Mouse (Mus musculus): ENCODE measurements around the gene Qrich2. TPM values are rescaled to one million over a fixed set of nuclear protein-coding genes. Genes with fewer than 3 reads are reported as not detected.

The Qrich2 gene
- 0.06 and 0.13 TPM in 2 replicates for polyA plus RNA-seq (2012; rRNA removed)

DNA sequence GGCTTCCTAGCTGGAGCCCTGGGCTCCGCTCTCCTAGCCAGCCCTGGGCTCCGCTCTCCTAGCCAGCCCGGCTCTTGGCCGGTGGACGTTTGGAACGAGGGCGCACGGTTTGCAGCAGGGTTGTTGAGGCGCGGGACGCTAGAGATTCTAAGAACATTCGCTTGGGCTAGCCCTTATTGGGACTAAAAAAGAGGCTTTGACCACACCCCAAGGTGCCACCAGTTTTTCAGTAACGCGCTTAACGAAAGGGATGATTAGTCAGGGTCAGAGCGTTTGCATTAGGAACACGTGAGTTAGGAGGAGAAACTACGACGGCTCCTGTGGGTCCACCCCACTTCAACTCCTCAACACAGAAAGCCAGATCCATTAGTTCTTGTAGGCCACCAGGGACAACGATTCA, at the start of gene Qrich2:
Gene Qrich2, minus strand, starts transcription at position 101 of the 400 bp plus-strand sequence.
- Histone ChIP-seq H3K27ac (ENCODE audit: insufficient read depth, low read length) (no peak within 1 kb of the TSS), H3K4me3 (ENCODE audit: insufficient read depth, low read length) (no peak within 1 kb of the TSS), H3K4me1 (ENCODE audit: control insufficient read depth, insufficient read depth, low read length) (no peaks in the 10 kb centered on the region)
- TF ChIP-seq POLR2A (IDR thresholded peaks at IDR 0.05; ENCODE audit: extremely low read depth, insufficient read depth, low read length) (no peak), CTCF (IDR thresholded peaks at IDR 0.05; ENCODE audit: extremely low read depth, insufficient read depth, low read length) (no peak)

DNA sequence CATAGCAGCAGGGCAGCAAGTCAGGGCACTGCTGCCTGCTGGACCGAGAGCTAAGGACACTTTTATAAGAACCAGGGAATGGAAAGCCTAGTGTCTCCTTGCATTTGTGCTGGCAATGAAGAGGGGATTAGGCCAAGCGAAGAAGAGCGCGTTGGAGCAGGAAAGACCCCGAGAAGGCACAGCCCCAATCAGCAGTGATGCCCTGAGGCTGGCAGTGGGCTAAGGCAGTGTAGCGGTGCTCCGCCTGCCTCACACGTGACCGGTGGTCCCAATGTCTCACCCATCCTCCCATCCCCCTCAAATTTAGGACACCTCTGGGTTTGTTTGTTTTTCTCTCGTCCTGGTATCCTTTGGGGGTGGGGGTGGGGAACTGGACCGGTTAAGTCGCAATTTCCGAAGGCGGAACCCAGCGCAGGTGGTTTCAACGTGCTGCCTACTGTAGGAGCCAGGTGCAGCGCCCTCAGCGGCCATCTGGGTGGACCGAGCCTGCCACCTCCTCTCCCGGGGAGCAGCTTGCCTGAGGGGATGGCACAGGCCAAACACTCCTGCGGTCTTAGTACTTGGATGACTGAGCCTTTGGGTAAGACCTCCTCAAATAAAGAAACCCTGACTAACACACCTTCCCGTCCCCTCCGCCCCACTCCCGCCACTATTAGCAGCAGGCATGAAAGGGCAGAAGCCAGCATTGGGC, 49.4 kb upstream of the Qrich2 start:
- TF ChIP-seq POLR2A (IDR thresholded peaks at IDR 0.05; ENCODE audit: extremely low read depth, insufficient read depth, low read length) (no peak), CTCF (IDR thresholded peaks at IDR 0.05; ENCODE audit: extremely low read depth, insufficient read depth, low read length) (no peak)
- no peak overlapping the region for H3K4me3 ChIP-seq (ENCODE audit: insufficient read depth, low read length)
- no peak overlapping the region for H3K27ac ChIP-seq (ENCODE audit: insufficient read depth, low read length)
- H3K4me1 ChIP-seq (ENCODE audit: control insufficient read depth, insufficient read depth, low read length), result no peaks in the 10 kb centered on the region

DNA sequence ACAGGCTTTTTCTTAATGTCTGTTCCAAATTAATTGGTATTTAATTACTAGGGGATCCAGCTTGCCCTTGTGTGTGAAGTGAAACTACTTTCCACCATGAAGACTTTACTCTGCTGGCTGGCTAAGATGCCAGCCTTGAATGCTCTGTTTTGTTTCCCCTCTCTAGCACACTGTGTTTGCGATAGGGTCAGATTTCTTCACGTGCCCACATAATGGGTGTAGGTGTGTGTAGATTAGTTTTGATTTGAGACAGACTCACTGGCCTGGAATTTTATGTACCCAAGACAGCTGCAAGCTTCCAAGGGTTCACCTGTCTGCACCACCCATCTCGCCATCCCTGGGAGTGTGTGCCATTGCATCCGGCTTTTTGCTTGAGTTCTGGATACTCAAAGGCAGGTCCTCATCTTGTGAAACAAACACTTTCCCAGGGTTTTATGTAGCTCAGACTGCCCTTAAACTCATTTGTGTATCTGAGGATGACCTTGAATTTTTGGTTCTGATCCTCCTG, 47.5 kb upstream of the Qrich2 start:
- no peaks in the 10 kb centered on the region for H3K4me1 ChIP-seq (ENCODE audit: control insufficient read depth, insufficient read depth, low read length)
- no peak overlapping the region for H3K27ac ChIP-seq (ENCODE audit: insufficient read depth, low read length)
- H3K4me3 ChIP-seq (ENCODE audit: insufficient read depth, low read length), result no peak overlapping the region
- no peak for TF ChIP-seq POLR2A (IDR thresholded peaks at IDR 0.05; ENCODE audit: extremely low read depth, insufficient read depth, low read length)
- no peak for TF ChIP-seq CTCF (IDR thresholded peaks at IDR 0.05; ENCODE audit: extremely low read depth, insufficient read depth, low read length)

DNA sequence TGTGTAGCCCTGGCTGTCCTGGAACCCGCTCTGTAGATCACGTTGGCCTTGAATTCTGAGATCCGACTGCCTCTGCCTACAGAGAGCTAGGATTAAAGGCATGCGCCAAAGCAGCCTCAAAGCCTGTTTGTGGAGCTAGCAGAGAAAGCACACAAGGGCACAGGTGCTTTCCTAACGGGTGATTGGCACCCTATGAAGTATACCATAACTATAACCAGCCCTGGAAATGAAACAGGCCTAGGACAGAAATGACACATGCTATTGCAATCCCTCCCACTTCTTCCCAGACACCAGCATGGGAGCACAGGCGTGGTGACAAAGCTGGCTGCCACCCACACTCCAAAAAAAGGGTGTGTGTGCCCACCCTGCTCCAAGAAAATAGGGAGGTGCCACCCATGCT, 46.9 kb upstream of the Qrich2 start:
- Histone ChIP-seq H3K27ac (ENCODE audit: insufficient read depth, low read length) (no peak overlapping the region), H3K4me3 (ENCODE audit: insufficient read depth, low read length) (no peak overlapping the region), H3K4me1 (ENCODE audit: control insufficient read depth, insufficient read depth, low read length) (no peaks in the 10 kb centered on the region)
- TF ChIP-seq POLR2A (IDR thresholded peaks at IDR 0.05; ENCODE audit: extremely low read depth, insufficient read depth, low read length), result no peak
- no peak for TF ChIP-seq CTCF (IDR thresholded peaks at IDR 0.05; ENCODE audit: extremely low read depth, insufficient read depth, low read length)

DNA sequence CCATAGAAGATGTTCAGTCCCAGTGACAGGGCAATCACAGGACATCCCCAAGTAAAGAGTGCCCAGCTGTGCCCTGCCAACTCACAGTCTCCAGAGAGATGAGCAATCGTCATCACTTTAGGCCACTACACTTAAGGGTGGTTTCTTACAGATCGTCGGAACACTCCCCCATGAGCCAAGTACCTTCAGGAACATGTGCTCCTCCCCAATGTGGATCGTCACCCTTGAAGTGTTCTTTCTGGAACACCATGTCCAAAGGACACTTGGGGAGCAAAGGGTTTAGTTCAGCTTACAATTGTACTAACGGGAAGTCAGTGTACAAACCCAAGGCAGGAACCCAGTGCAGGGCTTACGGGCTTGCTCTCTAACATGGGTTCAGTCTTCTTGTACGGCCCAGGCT, 46.1 kb upstream of the Qrich2 start:
- TF ChIP-seq POLR2A (IDR thresholded peaks at IDR 0.05; ENCODE audit: extremely low read depth, insufficient read depth, low read length) (no peak), CTCF (IDR thresholded peaks at IDR 0.05; ENCODE audit: extremely low read depth, insufficient read depth, low read length) (no peak)
- Histone ChIP-seq H3K4me3 (ENCODE audit: insufficient read depth, low read length) (no peak overlapping the region), H3K4me1 (ENCODE audit: control insufficient read depth, insufficient read depth, low read length) (no peaks in the 10 kb centered on the region), H3K27ac (ENCODE audit: insufficient read depth, low read length) (no peak overlapping the region)

DNA sequence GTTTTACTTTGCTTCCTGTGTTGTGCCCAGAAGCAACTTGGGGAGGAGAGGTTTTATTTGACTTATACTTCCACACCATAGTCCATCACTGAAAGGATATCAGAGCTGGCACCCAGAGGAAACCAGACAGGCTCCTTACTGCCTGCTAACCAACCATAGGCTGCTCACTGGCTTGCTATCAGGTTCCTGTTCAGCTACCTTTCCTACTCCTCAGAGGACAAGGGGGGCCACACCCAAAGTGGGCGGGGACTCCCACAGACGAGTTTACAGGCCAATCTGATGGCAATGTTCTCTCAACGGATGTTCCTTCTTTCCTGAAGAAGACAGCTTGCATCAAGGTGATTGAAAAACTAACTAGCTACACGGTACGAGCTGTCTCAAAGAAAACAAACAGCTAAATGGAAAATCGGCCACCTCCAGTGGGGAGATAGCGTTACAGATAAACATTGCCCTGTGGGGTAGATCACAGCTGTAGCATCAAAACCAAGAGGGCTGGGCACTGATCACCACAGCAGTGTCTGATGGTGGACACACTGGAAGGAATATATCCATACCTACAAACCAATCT, 45.3 kb upstream of the Qrich2 start:
- H3K4me3 ChIP-seq (ENCODE audit: insufficient read depth, low read length), result no peak overlapping the region
- no peaks in the 10 kb centered on the region for H3K4me1 ChIP-seq (ENCODE audit: control insufficient read depth, insufficient read depth, low read length)
- TF ChIP-seq POLR2A (IDR thresholded peaks at IDR 0.05; ENCODE audit: extremely low read depth, insufficient read depth, low read length) (no peak), CTCF (IDR thresholded peaks at IDR 0.05; ENCODE audit: extremely low read depth, insufficient read depth, low read length) (no peak)
- H3K27ac ChIP-seq (ENCODE audit: insufficient read depth, low read length), result no peak overlapping the region

DNA sequence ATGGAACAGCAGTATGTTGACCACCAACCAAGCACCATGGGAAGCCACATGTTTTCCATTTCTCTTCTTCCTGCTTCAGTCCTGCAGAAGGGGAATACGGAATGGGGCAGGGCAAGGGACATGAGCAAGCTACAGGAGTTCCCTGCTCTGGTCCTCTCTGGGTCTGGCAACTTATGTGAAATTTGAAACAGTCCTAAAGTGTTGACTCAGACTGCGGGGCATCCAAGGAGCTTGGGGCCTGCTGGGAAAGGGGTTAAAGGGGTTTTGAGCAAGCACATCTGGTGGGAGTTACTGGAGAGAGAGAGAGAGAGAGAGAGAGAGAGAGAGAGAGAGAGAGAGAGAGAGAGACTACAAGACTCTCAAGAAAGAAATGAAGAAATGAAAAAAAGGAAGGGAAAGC, 42.6 kb upstream of the Qrich2 start:
- TF ChIP-seq CTCF (IDR thresholded peaks at IDR 0.05; ENCODE audit: extremely low read depth, insufficient read depth, low read length) (no peak), POLR2A (IDR thresholded peaks at IDR 0.05; ENCODE audit: extremely low read depth, insufficient read depth, low read length) (no peak)
- Histone ChIP-seq H3K27ac (ENCODE audit: insufficient read depth, low read length) (no peak overlapping the region), H3K4me1 (ENCODE audit: control insufficient read depth, insufficient read depth, low read length) (no peaks in the 10 kb centered on the region), H3K4me3 (ENCODE audit: insufficient read depth, low read length) (no peak overlapping the region)

DNA sequence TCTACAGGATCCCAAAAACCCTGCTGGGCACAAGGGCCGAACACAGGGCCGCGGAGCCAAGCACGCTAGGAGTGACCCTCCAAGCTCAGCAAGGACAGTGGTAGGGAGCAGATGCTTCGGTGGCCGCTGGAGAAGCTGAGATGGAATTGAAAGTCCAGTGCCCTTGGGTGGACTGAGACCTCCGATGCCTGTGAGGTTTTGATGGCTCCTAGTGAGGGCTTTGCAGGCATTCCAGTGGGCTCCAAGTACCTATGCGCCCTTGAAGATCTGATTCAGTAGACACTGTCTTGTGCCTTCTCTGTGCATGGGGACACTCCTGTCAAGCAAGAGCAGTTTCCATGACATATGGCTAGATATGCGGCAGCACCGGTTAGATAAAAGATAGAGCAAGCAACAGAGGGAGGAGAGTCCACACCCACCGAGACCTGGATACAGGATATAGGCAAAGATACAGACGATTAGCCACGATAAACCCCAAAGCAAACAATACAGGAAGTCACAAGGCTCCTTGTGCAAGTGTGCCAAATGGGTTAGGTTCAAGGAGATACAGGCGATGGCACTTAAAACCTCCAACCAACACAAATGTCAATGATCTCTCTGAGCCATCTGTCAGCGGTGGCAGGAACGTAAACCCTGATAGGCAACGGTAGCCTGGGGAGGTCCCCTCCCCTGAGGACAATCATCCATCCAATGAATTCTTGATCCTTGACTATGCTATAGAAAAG, 40.3 kb upstream of the Qrich2 start:
- Histone ChIP-seq H3K4me1 (ENCODE audit: control insufficient read depth, insufficient read depth, low read length) (no peaks in the 10 kb centered on the region), H3K4me3 (ENCODE audit: insufficient read depth, low read length) (no peak overlapping the region), H3K27ac (ENCODE audit: insufficient read depth, low read length) (no peak overlapping the region)
- TF ChIP-seq POLR2A (IDR thresholded peaks at IDR 0.05; ENCODE audit: extremely low read depth, insufficient read depth, low read length), result no peak
- TF ChIP-seq CTCF (IDR thresholded peaks at IDR 0.05; ENCODE audit: extremely low read depth, insufficient read depth, low read length), result no peak

DNA sequence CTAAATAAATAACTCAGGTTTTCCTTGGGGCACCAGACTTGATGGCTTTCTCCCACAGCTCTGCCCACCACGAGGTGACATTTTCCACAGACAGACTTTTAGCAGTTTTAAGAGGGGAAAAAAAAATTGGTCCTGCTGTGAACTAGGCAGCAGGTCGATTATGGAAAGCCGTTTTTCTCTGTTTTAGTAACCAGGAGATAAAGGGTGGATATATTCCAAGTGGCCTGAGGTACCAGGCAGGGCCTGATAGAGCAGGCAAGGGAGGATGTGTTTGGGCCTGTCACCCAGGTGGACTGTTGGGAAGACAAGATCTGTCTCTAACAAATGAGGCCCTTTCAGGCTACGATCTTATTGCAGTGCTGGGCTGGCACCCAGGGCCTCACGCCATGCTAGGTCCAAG, 39.5 kb upstream of the Qrich2 start:
- Histone ChIP-seq H3K4me3 (ENCODE audit: insufficient read depth, low read length) (no peak overlapping the region), H3K27ac (ENCODE audit: insufficient read depth, low read length) (no peak overlapping the region), H3K4me1 (ENCODE audit: control insufficient read depth, insufficient read depth, low read length) (no peaks in the 10 kb centered on the region)
- TF ChIP-seq CTCF (IDR thresholded peaks at IDR 0.05; ENCODE audit: extremely low read depth, insufficient read depth, low read length) (no peak), POLR2A (IDR thresholded peaks at IDR 0.05; ENCODE audit: extremely low read depth, insufficient read depth, low read length) (no peak)

All from cortical plate, adult 2 months (tissue).